Mouse (Mus musculus): ENCODE results near the gene 1700020L24Rik. TPM values are rescaled to one million over a fixed set of nuclear protein-coding genes. Genes with fewer than 3 reads are reported as not detected.

1700020L24Rik gene
- polyA plus RNA-seq, 1 experiment from 2014 or later: 1.5 TPM

GRCm38 (mm10) chr11:83417080-83417479, 20.4 kb upstream of the 1700020L24Rik start:
- no peak for TF ChIP-seq CTCF (IDR thresholded peaks at IDR 0.05)
- in situ Hi-C loops (cut with MboI; ENCODE audit: low pct_unique_long_range_greater_than_20kb): no loop called here
- ATAC-seq (peak; percentile 36), DNase-seq (ENCODE audit: low read depth, low spot score) (peak; percentile 42)
- ChIA-PET CTCF (interaction anchor here (1.1 to 1.4 kb wide), 2 partner anchors 9 kb away, joined by 3 to 5 read pairs; partner anchors contain the start of gene Rasl10b), POLR2A (no interaction called here)
- H3K27me3 ChIP-seq: no peaks in the 10 kb centered on the region

GRCm38 (mm10) chr11:83417708-83418107, 19.8 kb upstream of the 1700020L24Rik start:
- no peak for ATAC-seq
- in situ Hi-C loops (cut with MboI; ENCODE audit: low pct_unique_long_range_greater_than_20kb): no loop called here
- no peak for TF ChIP-seq CTCF (IDR thresholded peaks at IDR 0.05)
- no peaks in the 10 kb centered on the region for H3K27me3 ChIP-seq
- POLR2A ChIA-PET: no interaction called here
- no peak for DNase-seq (ENCODE audit: low read depth, low spot score)
- CTCF ChIA-PET: interaction anchor here (1.1 to 1.4 kb wide), 2 partner anchors 9 kb away, joined by 3 to 5 read pairs; partner anchors contain the start of gene Rasl10b

GRCm38 (mm10) chr11:83418566-83418965, 18.9 kb upstream of the 1700020L24Rik start:
- no peak for TF ChIP-seq CTCF (IDR thresholded peaks at IDR 0.05)
- ATAC-seq: no peak
- H3K27me3 ChIP-seq: no peaks in the 10 kb centered on the region
- POLR2A ChIA-PET: no interaction called here
- CTCF ChIA-PET: no interaction called here
- no peak for DNase-seq (ENCODE audit: low read depth, low spot score)
- in situ Hi-C loops (cut with MboI; ENCODE audit: low pct_unique_long_range_greater_than_20kb): no loop called here

- no peak for TF ChIP-seq CTCF (IDR thresholded peaks at IDR 0.05)
- H3K27me3 ChIP-seq: no peaks in the 10 kb centered on the region
- CTCF ChIA-PET: interaction anchor here (1.1 kb wide), 1 partner anchor 92 kb away, joined by 5 read pairs; no protein-coding TSS in a partner anchor
- POLR2A ChIA-PET: no interaction called here
- DNase-seq (ENCODE audit: low read depth, low spot score) (no peak), ATAC-seq (no peak)
- in situ Hi-C loops (cut with MboI; ENCODE audit: low pct_unique_long_range_greater_than_20kb): loop anchor here (5.0 to 10.0 kb wide), 2 partner anchors 66 to 93 kb away; no protein-coding TSS in a partner anchor
These were observed 17.1 kb upstream of the 1700020L24Rik start for GRCm38 (mm10) chr11:83420338-83420737.

GRCm38 (mm10) chr11:83421305-83421704, 16.2 kb upstream of the 1700020L24Rik start:
- TF ChIP-seq CTCF (IDR thresholded peaks at IDR 0.05): no peak
- ATAC-seq: no peak
- DNase-seq (ENCODE audit: low read depth, low spot score): no peak
- H3K27me3 ChIP-seq: no peaks in the 10 kb centered on the region
- ChIA-PET POLR2A (no interaction called here), CTCF (interaction anchor here (1.1 to 1.3 kb wide), 2 partner anchors 36 to 93 kb away, joined by 3 to 5 read pairs; no protein-coding TSS in a partner anchor)
- in situ Hi-C loops (cut with MboI; ENCODE audit: low pct_unique_long_range_greater_than_20kb): loop anchor here (5.0 to 10.0 kb wide), 2 partner anchors 67 to 94 kb away; no protein-coding TSS in a partner anchor

DNA sequence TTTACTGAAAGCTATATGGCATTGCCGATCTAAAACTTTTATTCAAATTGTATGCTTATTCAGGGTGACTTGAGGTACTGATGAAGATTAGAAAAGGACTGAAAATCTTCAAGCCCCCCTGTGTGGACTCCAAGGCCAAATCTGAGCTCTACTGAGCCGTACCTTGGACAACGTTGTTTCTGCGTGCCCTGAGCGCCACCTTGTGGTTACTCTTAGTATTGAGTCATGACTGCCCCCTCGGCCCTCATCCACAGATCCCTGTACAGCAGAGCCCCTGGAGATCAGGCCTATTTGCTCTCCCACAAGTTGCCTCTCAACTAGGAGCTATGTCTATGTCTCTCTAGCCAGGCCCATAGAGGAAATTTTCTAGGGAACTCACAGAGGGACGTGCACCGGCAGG, 12.8 kb upstream of the 1700020L24Rik start:
- no peak for DNase-seq (ENCODE audit: low read depth, low spot score)
- ChIA-PET CTCF (interaction anchor here (0.9 to 2.4 kb wide), 17 partner anchors 10 to 103 kb away, joined by 3 to 13 read pairs (median 5); no protein-coding TSS in a partner anchor), POLR2A (no interaction called here)
- peak; percentile 84 for TF ChIP-seq CTCF (IDR thresholded peaks at IDR 0.05)
- no peak for ATAC-seq
- in situ Hi-C loops (cut with MboI; ENCODE audit: low pct_unique_long_range_greater_than_20kb): loop anchor here (5.0 to 10.0 kb wide), 2 partner anchors 70 to 97 kb away; no protein-coding TSS in a partner anchor
- H3K27me3 ChIP-seq: peaks cover 26% of the 10 kb centered on the region

GRCm38 (mm10) chr11:83426964-83427363, 10.5 kb upstream of the 1700020L24Rik start:
- peaks cover 36% of the 10 kb centered on the region for H3K27me3 ChIP-seq
- in situ Hi-C loops (cut with MboI; ENCODE audit: low pct_unique_long_range_greater_than_20kb): loop anchor here (10.0 kb wide), 1 partner anchor 72 kb away; no protein-coding TSS in a partner anchor
- ATAC-seq: no peak
- no peak for DNase-seq (ENCODE audit: low read depth, low spot score)
- TF ChIP-seq CTCF (IDR thresholded peaks at IDR 0.05): no peak
- ChIA-PET POLR2A (no interaction called here), CTCF (interaction anchor here (0.9 kb wide), 1 partner anchor 10 kb away, joined by 3 read pairs; no protein-coding TSS in a partner anchor)

DNA sequence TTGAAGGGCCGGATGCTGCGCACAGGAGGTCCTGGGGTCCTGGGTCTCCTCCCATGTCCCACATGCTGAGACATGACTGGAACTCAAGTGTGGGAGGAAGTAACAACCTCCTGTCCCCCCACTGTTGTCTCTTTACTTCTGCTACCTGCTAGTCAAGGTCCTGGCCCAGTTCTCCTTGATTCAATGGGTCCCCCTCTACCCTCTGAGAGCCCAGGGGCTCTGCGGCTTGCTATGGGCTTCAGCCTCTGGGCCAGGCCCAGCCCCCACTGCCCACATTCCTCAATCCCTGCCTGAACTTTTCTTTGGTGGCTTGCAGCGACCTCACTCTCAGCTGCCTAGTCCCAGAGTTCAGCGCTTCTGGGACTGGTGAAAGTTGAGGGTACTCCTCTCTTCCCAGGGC, 8.1 kb upstream of the 1700020L24Rik start, which contains the start of gene Gas2l2:
Gas2l2 (minus strand) TSS at position 101 of the 400 bp plus-strand sequence.
- in situ Hi-C loops (cut with MboI; ENCODE audit: low pct_unique_long_range_greater_than_20kb): loop anchor here (10.0 kb wide), 1 partner anchor 75 kb away; no protein-coding TSS in a partner anchor
- POLR2A ChIA-PET: no interaction called here
- ATAC-seq (no peak), DNase-seq (ENCODE audit: low read depth, low spot score) (no peak)
- CTCF ChIA-PET: no interaction called here
- TF ChIP-seq CTCF (IDR thresholded peaks at IDR 0.05): no peak
- peaks cover 36% of the 10 kb centered on the region for H3K27me3 ChIP-seq

GRCm38 (mm10) chr11:83432533-83432932, 4.9 kb upstream of the 1700020L24Rik start:
- no peak for TF ChIP-seq CTCF (IDR thresholded peaks at IDR 0.05)
- DNase-seq (ENCODE audit: low read depth, low spot score): no peak
- ChIA-PET CTCF (no interaction called here), POLR2A (interaction anchor here (1.7 kb wide), 1 partner anchor 23 kb away, joined by 4 read pairs; the partner anchor contains the start of gene Rasl10b)
- ATAC-seq: no peak
- in situ Hi-C loops (cut with MboI; ENCODE audit: low pct_unique_long_range_greater_than_20kb): no loop called here
- H3K27me3 ChIP-seq: peaks cover 46% of the 10 kb centered on the region

DNA sequence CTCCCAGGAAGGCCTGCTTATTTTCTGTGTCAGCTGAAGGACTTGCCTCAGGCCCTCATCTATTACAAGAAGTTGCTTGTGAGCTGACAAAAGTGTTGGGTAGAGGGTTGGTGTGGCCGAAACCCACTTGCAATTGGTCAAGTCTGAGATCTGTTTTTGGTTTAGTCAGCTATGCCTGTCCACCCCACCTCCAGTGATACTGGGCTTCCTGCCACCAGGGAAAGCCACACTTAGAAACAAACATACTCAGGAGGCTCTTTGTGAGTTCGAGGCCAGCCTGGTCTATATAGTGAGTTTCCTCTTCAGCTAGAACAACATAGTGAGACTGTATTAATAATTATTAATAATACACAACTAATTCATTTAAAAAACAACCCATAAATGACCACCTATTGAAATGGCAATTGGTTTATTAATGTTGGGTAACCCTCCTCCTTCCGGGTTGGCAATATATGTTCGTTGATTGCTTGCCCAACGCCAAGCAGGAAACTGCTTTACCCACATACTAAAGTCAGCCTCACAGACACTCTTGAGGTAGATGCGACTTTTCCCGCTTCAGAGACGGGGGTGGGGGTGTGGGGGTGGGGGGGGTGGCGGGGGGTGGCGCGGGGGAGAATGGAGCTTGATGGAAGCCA, 2.1 kb downstream of the 1700020L24Rik start:
- TF ChIP-seq CTCF (IDR thresholded peaks at IDR 0.05): no peak
- in situ Hi-C loops (cut with MboI; ENCODE audit: low pct_unique_long_range_greater_than_20kb): loop anchor here (5.0 to 10.0 kb wide), 2 partner anchors 198 to 295 kb away; no protein-coding TSS in a partner anchor
- ATAC-seq: no peak
- H3K27me3 ChIP-seq: peaks cover 43% of the 10 kb centered on the region
- ChIA-PET CTCF (interaction anchor here (1.3 kb wide), 2 partner anchors 34 to 311 kb away, joined by 3 to 5 read pairs; no protein-coding TSS in a partner anchor), POLR2A (no interaction called here)
- no peak for DNase-seq (ENCODE audit: low read depth, low spot score)

All from Patski (cell line).